In genomic region chr3:133515204-133515969, GRCm38 (mm10) we compare ENCODE assay signal across 21 mouse cellular contexts. TPM values are rescaled to one million over a fixed set of nuclear protein-coding genes. Genes with fewer than 3 reads are reported as not detected.
A peak's percentile ranks its signal among the peaks of the same experiment; 100 is the strongest.
DNase-seq lines count a peak whose midpoint lies in the region; ATAC-seq and TF ChIP-seq lines count a peak whose summit lies in the region.
"Had no signal": no experiment of that assay in that cellular context is flagged by ENCODE, and none has a peak within 500 bp of the region (broad histone marks: within the 10 kb centered on the region; RNA-seq: fewer than 3 reads in every experiment).

No protein-coding gene starts in this region.

- H3K36me3 ChIP-seq in hindbrain, embryonic 16.5 days (ENCODE audit: control insufficient read depth, insufficient read depth, low read length): peaks cover 5% of the 10 kb centered on the region; the same call in 1 of the 2 replicates
- peaks cover 71% of the 10 kb centered on the region for H3K36me3 ChIP-seq in hindbrain, embryonic 10.5 days
- peaks cover 5% of the 10 kb centered on the region for H3K36me3 ChIP-seq in ES-Bruce4 (ENCODE audit: control insufficient read depth, insufficient read depth, low read length, poor library complexity, severe bottlenecking)
- peaks cover 8% of the 10 kb centered on the region for H3K36me3 ChIP-seq in small intestine, adult 2 months (ENCODE audit: control insufficient read depth, insufficient read depth, low read length)
- peaks cover 55% of the 10 kb centered on the region for H3K36me3 ChIP-seq in kidney, embryonic 15.5 days
- peaks cover 6% of the 10 kb centered on the region; the same call in 1 of the 2 replicates for H3K36me3 ChIP-seq in midbrain, embryonic 16.5 days (ENCODE audit: control insufficient read depth, insufficient read depth, low read length)

- TF ChIP-seq POLR2A in ES-Bruce4 (IDR thresholded peaks at IDR 0.05; ENCODE audit: insufficient read depth, low read length): no peak
- TF ChIP-seq POLR2A in small intestine, adult 2 months (IDR thresholded peaks at IDR 0.05; ENCODE audit: low read depth, low read length): no peak

- no peaks in the 10 kb centered on the region for H3K4me1 ChIP-seq in hindbrain, embryonic 16.5 days (ENCODE audit: control insufficient read depth, insufficient read depth, low read depth, low read length)
- H3K4me1 ChIP-seq in hindbrain, embryonic 10.5 days (replicated peaks): no peaks in the 10 kb centered on the region
- peaks cover 4% of the 10 kb centered on the region for H3K4me1 ChIP-seq in ES-Bruce4 (ENCODE audit: control insufficient read depth, insufficient read depth, low read length)
- H3K4me1 ChIP-seq in small intestine, adult 2 months (ENCODE audit: control insufficient read depth, insufficient read depth, insufficient read length, low read length): peaks cover 11% of the 10 kb centered on the region
- no peaks in the 10 kb centered on the region for H3K4me1 ChIP-seq in kidney, embryonic 15.5 days
- no peaks in the 10 kb centered on the region for H3K4me1 ChIP-seq in midbrain, embryonic 16.5 days (ENCODE audit: control insufficient read depth, insufficient read depth, low read length)
- H3K4me1 ChIP-seq: embryonic facial prominence, embryonic 10.5 days; forebrain, embryonic 12.5 days; neural tube, embryonic 12.5 days had no signal

- H3K4me3 ChIP-seq in hindbrain, embryonic 16.5 days (ENCODE audit: low read length): no peak overlapping the region
- no peak overlapping the region for H3K4me3 ChIP-seq in hindbrain, embryonic 10.5 days
- peak overlapping the region; percentile 48 for H3K4me3 ChIP-seq in ES-Bruce4 (ENCODE audit: low read depth, low read length)
- no peak overlapping the region for H3K4me3 ChIP-seq in small intestine, adult 2 months (ENCODE audit: low read depth, low read length)
- no peak overlapping the region for H3K4me3 ChIP-seq in kidney, embryonic 15.5 days (replicated peaks)
- H3K4me3 ChIP-seq in midbrain, embryonic 16.5 days (ENCODE audit: low read depth, low read length): no peak overlapping the region
- H3K4me3 ChIP-seq: embryonic facial prominence, embryonic 10.5 days; embryonic facial prominence, embryonic 15.5 days; forebrain, embryonic 12.5 days; hindbrain, embryonic 15.5 days; layer of hippocampus, adult 2 months; limb, embryonic 13.5 days; lung, embryonic 15.5 days; myocyte; neural tube, embryonic 12.5 days had no signal

- H3K9ac ChIP-seq in hindbrain, embryonic 16.5 days (ENCODE audit: low read depth, low read length): no peak overlapping the region
- peak overlapping the region; percentile 64 for H3K9ac ChIP-seq in ES-Bruce4 (ENCODE audit: low read depth, poor library complexity, severe bottlenecking)
- H3K9ac ChIP-seq in kidney, embryonic 15.5 days: no peak overlapping the region
- no peak overlapping the region for H3K9ac ChIP-seq in midbrain, embryonic 16.5 days (ENCODE audit: low read depth, low read length)
- H3K9ac ChIP-seq: embryonic facial prominence, embryonic 15.5 days; forebrain, embryonic 12.5 days; hindbrain, embryonic 15.5 days; limb, embryonic 13.5 days; lung, embryonic 15.5 days; neural tube, embryonic 12.5 days had no signal

- no peak overlapping the region for H3K27ac ChIP-seq in hindbrain, embryonic 16.5 days (ENCODE audit: low read depth, low read length)
- H3K27ac ChIP-seq in hindbrain, embryonic 10.5 days: no peak overlapping the region
- H3K27ac ChIP-seq in ES-Bruce4 (ENCODE audit: insufficient read depth, low read length): peak overlapping the region; percentile 96
- peak overlapping the region; percentile 52 for H3K27ac ChIP-seq in small intestine, adult 2 months (ENCODE audit: insufficient read depth, low read depth, low read length)
- no peak overlapping the region for H3K27ac ChIP-seq in kidney, embryonic 15.5 days
- H3K27ac ChIP-seq in midbrain, embryonic 16.5 days (ENCODE audit: low read length): no peak overlapping the region
- H3K27ac ChIP-seq: embryonic facial prominence, embryonic 10.5 days; embryonic facial prominence, embryonic 15.5 days; forebrain, embryonic 12.5 days; hindbrain, embryonic 15.5 days; layer of hippocampus, adult 2 months; limb, embryonic 13.5 days; lung, embryonic 15.5 days; neural tube, embryonic 12.5 days had no signal

- ATAC-seq in hindbrain, embryonic 16.5 days: peak; percentile 12; the same call in 1 of the 2 replicates
- no peak for ATAC-seq in kidney, embryonic 15.5 days (replicated peaks; ENCODE audit: low FRiP score)
- ATAC-seq in midbrain, embryonic 16.5 days: no peak

- no peak for TF ChIP-seq EP300 in ES-Bruce4 (IDR thresholded peaks at IDR 0.05; ENCODE audit: insufficient read depth, low read depth, low read length)

- H3K9me3 ChIP-seq in hindbrain, embryonic 16.5 days (ENCODE audit: control insufficient read depth, low read length): no peaks in the 10 kb centered on the region
- no peaks in the 10 kb centered on the region for H3K9me3 ChIP-seq in hindbrain, embryonic 10.5 days
- no peaks in the 10 kb centered on the region for H3K9me3 ChIP-seq in ES-Bruce4 (replicated peaks; ENCODE audit: control insufficient read depth, insufficient read depth, low read length, poor library complexity, severe bottlenecking)
- H3K9me3 ChIP-seq in kidney, embryonic 15.5 days (replicated peaks): no peaks in the 10 kb centered on the region
- H3K9me3 ChIP-seq in midbrain, embryonic 16.5 days (replicated peaks; ENCODE audit: control insufficient read depth, low read length, poor library complexity, severe bottlenecking): no peaks in the 10 kb centered on the region
- H3K9me3 ChIP-seq: embryonic facial prominence, embryonic 10.5 days; embryonic facial prominence, embryonic 15.5 days; forebrain, embryonic 12.5 days; hindbrain, embryonic 15.5 days; limb, embryonic 13.5 days; lung, embryonic 15.5 days; neural tube, embryonic 12.5 days had no signal

- WGBS in hindbrain, embryonic 16.5 days: 96% methylated on average over 8 of the region's 8 CpGs
- WGBS in hindbrain, embryonic 10.5 days: 94% methylated on average over 8 of the region's 8 CpGs
- WGBS in small intestine, adult 2 months: 65% methylated on average over 8 of the region's 8 CpGs
- WGBS in kidney, embryonic 15.5 days: 94% methylated on average over 8 of the region's 8 CpGs
- 95% methylated on average over 8 of the region's 8 CpGs for WGBS in midbrain, embryonic 16.5 days

- TF ChIP-seq CTCF in ES-Bruce4 (IDR thresholded peaks at IDR 0.05; ENCODE audit: low read depth, low read length): no peak
- TF ChIP-seq CTCF in small intestine, adult 2 months (IDR thresholded peaks at IDR 0.05; ENCODE audit: extremely low read depth, insufficient read length, insufficient replicate concordance, low read depth, low read length): no peak

- no peaks in the 10 kb centered on the region for H3K27me3 ChIP-seq in hindbrain, embryonic 16.5 days (replicated peaks; ENCODE audit: control insufficient read depth, insufficient read depth, low read length)
- no peaks in the 10 kb centered on the region for H3K27me3 ChIP-seq in hindbrain, embryonic 10.5 days (ENCODE audit: insufficient read depth, poor library complexity, severe bottlenecking)
- H3K27me3 ChIP-seq in ES-Bruce4 (ENCODE audit: control insufficient read depth, insufficient read depth, low read length, poor library complexity, severe bottlenecking): no peaks in the 10 kb centered on the region
- no peaks in the 10 kb centered on the region for H3K27me3 ChIP-seq in small intestine, adult 2 months (ENCODE audit: control insufficient read depth, insufficient read depth, low read length)
- no peaks in the 10 kb centered on the region for H3K27me3 ChIP-seq in kidney, embryonic 15.5 days
- no peaks in the 10 kb centered on the region for H3K27me3 ChIP-seq in midbrain, embryonic 16.5 days (ENCODE audit: control insufficient read depth, insufficient read depth, low read depth, low read length)
- H3K27me3 ChIP-seq: embryonic facial prominence, embryonic 15.5 days; forebrain, embryonic 12.5 days; hindbrain, embryonic 15.5 days; limb, embryonic 13.5 days; lung, embryonic 15.5 days; neural tube, embryonic 12.5 days had no signal

- no peak for DNase-seq in hindbrain, embryonic 10.5 days (ENCODE audit: low spot score)
- peak; percentile 76 for DNase-seq in ZHBTc4 (ENCODE audit: low read depth, low spot score)
- no peak for DNase-seq in adrenal gland, postnatal 10 days
- DNase-seq: B cell, adult 2 months had no signal

- H3K4me2 ChIP-seq in hindbrain, embryonic 16.5 days (ENCODE audit: low read length): no peak overlapping the region
- H3K4me2 ChIP-seq in kidney, embryonic 15.5 days: no peak overlapping the region
- H3K4me2 ChIP-seq in midbrain, embryonic 16.5 days (ENCODE audit: low read length): no peak overlapping the region
- H3K4me2 ChIP-seq: embryonic facial prominence, embryonic 15.5 days; forebrain, embryonic 12.5 days; heart, embryonic 11.5 days; hindbrain, embryonic 15.5 days; limb, embryonic 13.5 days; liver, embryonic 11.5 days; lung, embryonic 15.5 days; midbrain, embryonic 11.5 days; neural tube, embryonic 12.5 days had no signal

RNA-seq across cellular contexts. Expression of gene Tet2, which starts 29.6 kb away (rescaled TPM):
- polyA plus RNA-seq in hindbrain, embryonic 16.5 days (2015; fragmentation: Nextera tagmentation; extraction: Ambion mirVana): 12.7 and 13.7 TPM in 2 replicates
- 16.1 and 20.9 TPM in 2 replicates for polyA plus RNA-seq in hindbrain, embryonic 10.5 days (2016; fragmentation: Nextera tagmentation; extraction: Ambion mirVana)
- polyA plus RNA-seq in ES-Bruce4 (2011; ENCODE audit: insufficient read depth, insufficient read length, low read depth, missing spikeins): 59.1 and 62.6 TPM in 2 replicates
- polyA plus RNA-seq in small intestine, adult 2 months (2012; rRNA removed): 3.7 and 8.7 TPM in 2 replicates
- total RNA-seq in adrenal gland, postnatal 10 days (2021): 10 to 100 TPM; 34.3 to 50.3 TPM
- polyA plus RNA-seq in kidney, embryonic 15.5 days (2015; fragmentation: Nextera tagmentation; extraction: Ambion mirVana): 20.0 and 23.3 TPM in 2 replicates
- polyA plus RNA-seq in midbrain, embryonic 16.5 days (2015; fragmentation: Nextera tagmentation; extraction: Ambion mirVana): 20.6 and 22.2 TPM in 2 replicates

Comparison
In these comparisons a context has a peak if more than half of its experiments do, and no peak if none do; other contexts are left out.
1. H3K27ac ChIP-seq: peak in ES-Bruce4 (single experiment) and small intestine, adult 2 months (single experiment); none in hindbrain, embryonic 16.5 days (single experiment), hindbrain, embryonic 10.5 days (single experiment), kidney, embryonic 15.5 days (single experiment) and midbrain, embryonic 16.5 days (single experiment).